Mouse (Mus musculus): Measurements from ENCODE around the gene Ilf2. TPM values are rescaled to one million over a fixed set of nuclear protein-coding genes. Genes with fewer than 3 reads are reported as not detected.

Ilf2 gene
- polyA plus RNA-seq, 1 experiment from 2014 or later: 215 TPM

GRCm38 (mm10) chr3:90465686-90466310 lies 10.1 kb upstream of the Ilf2 start, which contains the start of gene Npr1:
Npr1 (minus strand) TSS chr3:90465866.
- DNase-seq (ENCODE audit: low spot score): no peak
- H3K4me1 ChIP-seq: peaks cover 36% of the 10 kb centered on the region
- H3K36me3 ChIP-seq: no peaks in the 10 kb centered on the region
- peak within 1 kb of the TSS; percentile 67 for H3K4me3 ChIP-seq
- peak within 1 kb of the TSS; percentile 81 for H3K27ac ChIP-seq
- under 1% methylated on average over 39 of the region's 49 CpGs for WGBS
- peaks cover 57% of the 10 kb centered on the region for H3K27me3 ChIP-seq (ENCODE audit: insufficient read depth, poor library complexity, severe bottlenecking)
- no peaks in the 10 kb centered on the region for H3K9me3 ChIP-seq

GRCm38 (mm10) chr3:90466311-90466766 lies 9.6 kb upstream of the Ilf2 start:
- Histone ChIP-seq H3K27ac (no peak overlapping the region), H3K4me1 (peaks cover 32% of the 10 kb centered on the region), H3K9me3 (no peaks in the 10 kb centered on the region), H3K27me3 (ENCODE audit: insufficient read depth, poor library complexity, severe bottlenecking) (peaks cover 52% of the 10 kb centered on the region), H3K4me3 (peak overlapping the region; percentile 67), H3K36me3 (no peaks in the 10 kb centered on the region)
- under 1% methylated on average over 15 of the region's 15 CpGs for WGBS
- no peak for DNase-seq (ENCODE audit: low spot score)

GRCm38 (mm10) chr3:90467618-90468300 lies 8.2 kb upstream of the Ilf2 start:
- Histone ChIP-seq H3K36me3 (no peaks in the 10 kb centered on the region), H3K4me1 (peaks cover 25% of the 10 kb centered on the region), H3K27ac (no peak overlapping the region), H3K27me3 (ENCODE audit: insufficient read depth, poor library complexity, severe bottlenecking) (peaks cover 37% of the 10 kb centered on the region), H3K4me3 (no peak overlapping the region), H3K9me3 (no peaks in the 10 kb centered on the region)
- WGBS: 88% methylated on average over 10 of the region's 10 CpGs
- no peak for DNase-seq (ENCODE audit: low spot score)

- H3K9me3 ChIP-seq: no peaks in the 10 kb centered on the region
- H3K27me3 ChIP-seq (ENCODE audit: insufficient read depth, poor library complexity, severe bottlenecking): peaks cover 4% of the 10 kb centered on the region; the same call in 1 of the 2 replicates
- WGBS: 36% methylated on average over 3 of the region's 3 CpGs
- H3K36me3 ChIP-seq: no peaks in the 10 kb centered on the region
- H3K4me3 ChIP-seq: no peak overlapping the region
- peaks cover 7% of the 10 kb centered on the region; the same call in 1 of the 2 replicates for H3K4me1 ChIP-seq
- DNase-seq (ENCODE audit: low spot score): no peak
- H3K27ac ChIP-seq: no peak overlapping the region
These were observed 3.7 kb upstream of the Ilf2 start for GRCm38 (mm10) chr3:90472213-90472612.

- 41% methylated on average over 16 of the region's 16 CpGs for WGBS
- Histone ChIP-seq H3K27ac (no peak overlapping the region), H3K9me3 (no peaks in the 10 kb centered on the region), H3K4me1 (peaks cover 10% of the 10 kb centered on the region; the same call in 1 of the 2 replicates), H3K27me3 (ENCODE audit: insufficient read depth, poor library complexity, severe bottlenecking) (no peaks in the 10 kb centered on the region), H3K36me3 (peaks cover 27% of the 10 kb centered on the region), H3K4me3 (peak overlapping the region; percentile 89)
- no peak for DNase-seq (ENCODE audit: low spot score)
These were observed 635 bp upstream of the Ilf2 start for GRCm38 (mm10) chr3:90475151-90475830.

GRCm38 (mm10) chr3:90486998-90487397 lies 11.1 kb downstream of the Ilf2 start:
- WGBS: 79% methylated on average over 5 of the region's 5 CpGs
- peaks cover 70% of the 10 kb centered on the region for H3K36me3 ChIP-seq
- no peaks in the 10 kb centered on the region for H3K9me3 ChIP-seq
- H3K27me3 ChIP-seq (ENCODE audit: insufficient read depth, poor library complexity, severe bottlenecking): no peaks in the 10 kb centered on the region
- no peak overlapping the region for H3K27ac ChIP-seq
- no peak for DNase-seq (ENCODE audit: low spot score)
- H3K4me1 ChIP-seq: peaks cover 6% of the 10 kb centered on the region; the same call in 1 of the 2 replicates
- H3K4me3 ChIP-seq: no peak overlapping the region

GRCm38 (mm10) chr3:90488576-90488975 lies 12.7 kb downstream of the Ilf2 start:
- Histone ChIP-seq H3K9me3 (no peaks in the 10 kb centered on the region), H3K4me1 (peaks cover 6% of the 10 kb centered on the region; the same call in 1 of the 2 replicates), H3K36me3 (peaks cover 54% of the 10 kb centered on the region), H3K4me3 (no peak overlapping the region), H3K27me3 (ENCODE audit: insufficient read depth, poor library complexity, severe bottlenecking) (no peaks in the 10 kb centered on the region), H3K27ac (no peak overlapping the region)
- no peak for DNase-seq (ENCODE audit: low spot score)
- 90% methylated on average over 6 of the region's 6 CpGs for WGBS

- H3K27ac ChIP-seq: peak within 1 kb of the TSS; percentile 95
- peaks cover 6% of the 10 kb centered on the region; the same call in 1 of the 2 replicates for H3K4me1 ChIP-seq
- peak; percentile 98 for DNase-seq (ENCODE audit: low spot score)
- H3K36me3 ChIP-seq: peaks cover 37% of the 10 kb centered on the region
- no peaks in the 10 kb centered on the region for H3K9me3 ChIP-seq
- no peaks in the 10 kb centered on the region for H3K27me3 ChIP-seq (ENCODE audit: insufficient read depth, poor library complexity, severe bottlenecking)
- under 1% methylated on average over 37 of the region's 37 CpGs for WGBS
- peak within 1 kb of the TSS; percentile 77 for H3K4me3 ChIP-seq
These were observed 14.8 kb downstream of the Ilf2 start, which contains the start of gene Snapin for GRCm38 (mm10) chr3:90490696-90491256. Snapin (minus strand) TSS chr3:90491033.

- 35% methylated on average over 2 of the region's 2 CpGs for WGBS
- H3K4me3 ChIP-seq: no peak overlapping the region
These were observed 15.4 kb downstream of the Ilf2 start for GRCm38 (mm10) chr3:90491350-90491749.

GRCm38 (mm10) chr3:90493831-90494540 lies 18.1 kb downstream of the Ilf2 start:
- no peaks in the 10 kb centered on the region for H3K9me3 ChIP-seq
- 69% methylated on average over 4 of the region's 4 CpGs for WGBS
- H3K27me3 ChIP-seq (ENCODE audit: insufficient read depth, poor library complexity, severe bottlenecking): no peaks in the 10 kb centered on the region
- no peak overlapping the region for H3K27ac ChIP-seq
- H3K4me1 ChIP-seq: peaks cover 6% of the 10 kb centered on the region; the same call in 1 of the 2 replicates
- no peak overlapping the region for H3K4me3 ChIP-seq
- DNase-seq (ENCODE audit: low spot score): no peak
- peaks cover 38% of the 10 kb centered on the region for H3K36me3 ChIP-seq

More at GRCm38 (mm10) chr3:90491350-90491749, 15.4 kb downstream of the Ilf2 start:
- no peaks in the 10 kb centered on the region for H3K27me3 ChIP-seq (ENCODE audit: insufficient read depth, poor library complexity, severe bottlenecking)
- peaks cover 36% of the 10 kb centered on the region for H3K36me3 ChIP-seq
- H3K27ac ChIP-seq: no peak overlapping the region
- H3K9me3 ChIP-seq: no peaks in the 10 kb centered on the region
- peaks cover 6% of the 10 kb centered on the region; the same call in 1 of the 2 replicates for H3K4me1 ChIP-seq
- no peak for DNase-seq (ENCODE audit: low spot score)

GRCm38 (mm10) chr3:90495850-90496525 lies 20.1 kb downstream of the Ilf2 start:
- Histone ChIP-seq H3K9me3 (no peaks in the 10 kb centered on the region), H3K36me3 (peaks cover 53% of the 10 kb centered on the region), H3K4me3 (no peak overlapping the region), H3K27ac (no peak overlapping the region), H3K27me3 (ENCODE audit: insufficient read depth, poor library complexity, severe bottlenecking) (no peaks in the 10 kb centered on the region), H3K4me1 (no peaks in the 10 kb centered on the region)
- no peak for DNase-seq (ENCODE audit: low spot score)
- WGBS: 87% methylated on average over 7 of the region's 7 CpGs

GRCm38 (mm10) chr3:90497597-90497996 lies 21.7 kb downstream of the Ilf2 start:
- DNase-seq (ENCODE audit: low spot score): no peak
- H3K36me3 ChIP-seq: peaks cover 69% of the 10 kb centered on the region

More at GRCm38 (mm10) chr3:90497597-90497996, 21.7 kb downstream of the Ilf2 start:
- H3K4me1 ChIP-seq: no peaks in the 10 kb centered on the region
- H3K9me3 ChIP-seq: no peaks in the 10 kb centered on the region
- H3K27me3 ChIP-seq (ENCODE audit: insufficient read depth, poor library complexity, severe bottlenecking): no peaks in the 10 kb centered on the region
- no peak overlapping the region for H3K4me3 ChIP-seq
- no peak overlapping the region for H3K27ac ChIP-seq

Measured in heart, embryonic 10.5 days (tissue).